Mouse (Mus musculus) forebrain, embryonic 14.5 days (tissue): ENCODE results near the gene H3f3a. TPM values are rescaled to one million over a fixed set of nuclear protein-coding genes. Genes with fewer than 3 reads are reported as not detected.

ENCODE experiments used
- ATAC-seq: fragments of 200-750 bp; cut with Nextera tagmentation; 2 replicates; pipeline ENCODE4 v1.8.0; 2017; ENCODE audit warnings: mild to moderate bottlenecking, moderate library complexity
- DNase-seq: peaks from one replicate; pipeline ENCODE4 v3.0.0-alpha.2; 2015; ENCODE audit warnings: low spot score
- H3K27ac ChIP-seq: fragments of 300-500 bp; sonication (generic); 2 replicates; pipeline ENCODE4 v1.5.1; 2014; ENCODE audit warnings: low read depth, mild to moderate bottlenecking, control low read depth, low read length, moderate library complexity
- H3K27me3 ChIP-seq: fragments of 300-500 bp; sonication (generic); replicated peaks from 2 replicates; pipeline ENCODE4 v1.6.1; 2014; ENCODE audit warnings: low read length, control low read depth, mixed read lengths; ENCODE audit not compliant: control insufficient read depth, insufficient read depth
- H3K36me3 ChIP-seq: fragments of 300-500 bp; sonication (generic); 2 replicates; pipeline ENCODE4 v1.6.1; 2014; ENCODE audit warnings: low read length, control low read depth; ENCODE audit not compliant: control insufficient read depth, insufficient read depth
- H3K4me1 ChIP-seq: fragments of 300-500 bp; sonication (generic); 2 replicates; pipeline ENCODE4 v1.6.1; 2014; ENCODE audit warnings: antibody characterized with exemption, low read length, control low read depth; ENCODE audit not compliant: control insufficient read depth, insufficient read depth
- H3K4me2 ChIP-seq: fragments of 300-500 bp; sonication (generic); 2 replicates; pipeline ENCODE4 v1.6.1; 2014; ENCODE audit warnings: mild to moderate bottlenecking, control low read depth, low read length
- H3K4me3 ChIP-seq: fragments of 300-500 bp; sonication (generic); 2 replicates; pipeline ENCODE4 v1.5.1; 2014; ENCODE audit warnings: low read depth, low read length, control low read depth
- H3K9ac ChIP-seq: fragments of 300-500 bp; sonication (generic); 2 replicates; pipeline ENCODE4 v1.6.1; 2014; ENCODE audit warnings: mild to moderate bottlenecking, low read length, control low read depth, moderate library complexity
- H3K9me3 ChIP-seq: fragments of 300-500 bp; sonication (generic); replicated peaks from 2 replicates; pipeline ENCODE4 v1.6.1; 2016; ENCODE audit warnings: low read length, control low read depth, mixed read lengths; ENCODE audit not compliant: control insufficient read depth
- WGBS: fragments of 180-500 bp; shearing (Covaris S2); extraction: QIAGEN DNeasy Blood & Tissue Kit; methylation state at CpG from one replicate; pipeline ENCODE4 v1.1.7; 2014; 5-methylcytosine and 5-hydroxymethylcytosine counted together
- polyA plus RNA-seq: library from polyadenylated mRNA; unstranded; fragments of >200 nt; fragmentation: Nextera tagmentation; extraction: Ambion mirVana; gene quantifications from 2 replicates; pipeline ENCODE4 v1.2.1, GENCODE M21; 2014

Gene H3f3a
- polyA plus RNA-seq, 1 experiment from 2014 or later = 4,992 TPM

GRCm38 (mm10) chr1:180763828-180764227 lies 49.9 kb downstream of the H3f3a start:
- peak overlapping the region; percentile 30 for H3K4me3 ChIP-seq
- H3K36me3 ChIP-seq = no peaks in the 10 kb centered on the region
- no peak overlapping the region for H3K27ac ChIP-seq
- no peaks in the 10 kb centered on the region; the same call in 1 of the 2 replicates for H3K27me3 ChIP-seq
- ATAC-seq = peak; percentile 86
- DNase-seq = peak; percentile 94
- H3K4me2 ChIP-seq = peak overlapping the region; percentile 69
- under 1% methylated on average over 11 of the region's 11 CpGs for WGBS
- H3K9me3 ChIP-seq = no peaks in the 10 kb centered on the region
- peak overlapping the region; percentile 58 for H3K9ac ChIP-seq
- H3K4me1 ChIP-seq = peaks cover 10% of the 10 kb centered on the region; the same call in 1 of the 2 replicates

GRCm38 (mm10) chr1:180763307-180763706 lies 50.4 kb downstream of the H3f3a start:
- 7% methylated on average over 14 of the region's 14 CpGs for WGBS
- no peak for DNase-seq
- Histone ChIP-seq H3K9ac (peak overlapping the region; percentile 58), H3K9me3 (no peaks in the 10 kb centered on the region), H3K4me3 (peak overlapping the region; percentile 30), H3K4me2 (peak overlapping the region; percentile 69), H3K4me1 (peaks cover 6% of the 10 kb centered on the region; the same call in 1 of the 2 replicates), H3K27me3 (no peaks in the 10 kb centered on the region; the same call in 1 of the 2 replicates), H3K36me3 (no peaks in the 10 kb centered on the region), H3K27ac (no peak overlapping the region)
- ATAC-seq = peak; percentile 29; the same call in 1 of the 2 replicates

- H3K4me3 ChIP-seq = no peak overlapping the region
- no peaks in the 10 kb centered on the region for H3K9me3 ChIP-seq
- no peak overlapping the region for H3K27ac ChIP-seq
- H3K9ac ChIP-seq = no peak overlapping the region
- DNase-seq (no peak), ATAC-seq (no peak)
- peaks cover 4% of the 10 kb centered on the region; the same call in 1 of the 2 replicates for H3K4me1 ChIP-seq
- no peak overlapping the region for H3K4me2 ChIP-seq
- 85% methylated on average over 8 of the region's 8 CpGs for WGBS
- H3K36me3 ChIP-seq = no peaks in the 10 kb centered on the region
- H3K27me3 ChIP-seq = no peaks in the 10 kb centered on the region; the same call in 1 of the 2 replicates
Observed at GRCm38 (mm10) chr1:180762679-180763078, 51.1 kb downstream of the H3f3a start.

GRCm38 (mm10) chr1:180762180-180762579 lies 51.6 kb downstream of the H3f3a start:
- H3K4me3 ChIP-seq = no peak overlapping the region
- 0 out of 2 replicates have a peak, but pooled peaks cover 2% of the 10 kb centered on the region for H3K4me1 ChIP-seq
- no peak overlapping the region for H3K9ac ChIP-seq
- no peak overlapping the region for H3K27ac ChIP-seq
- H3K4me2 ChIP-seq = no peak overlapping the region
- no peaks in the 10 kb centered on the region for H3K9me3 ChIP-seq
- ATAC-seq (no peak), DNase-seq (no peak)
- H3K36me3 ChIP-seq = no peaks in the 10 kb centered on the region
- no peaks in the 10 kb centered on the region; the same call in 1 of the 2 replicates for H3K27me3 ChIP-seq
- 87% methylated on average over 11 of the region's 11 CpGs for WGBS

GRCm38 (mm10) chr1:180757956-180758520 lies 55.7 kb downstream of the H3f3a start:
- Histone ChIP-seq H3K27ac (no peak overlapping the region), H3K4me2 (no peak overlapping the region), H3K36me3 (peaks cover 16% of the 10 kb centered on the region), H3K4me1 (no peaks in the 10 kb centered on the region), H3K4me3 (no peak overlapping the region), H3K9ac (no peak overlapping the region), H3K27me3 (no peaks in the 10 kb centered on the region; the same call in 1 of the 2 replicates), H3K9me3 (no peaks in the 10 kb centered on the region)
- DNase-seq = no peak
- WGBS = 93% methylated on average over 7 of the region's 7 CpGs
- ATAC-seq = no peak

GRCm38 (mm10) chr1:180757252-180757955 lies 56.3 kb downstream of the H3f3a start:
- WGBS = 89% methylated on average over 3 of the region's 3 CpGs

GRCm38 (mm10) chr1:180756711-180757110 lies 57.0 kb downstream of the H3f3a start:
- Histone ChIP-seq H3K4me3 (no peak overlapping the region), H3K9me3 (no peaks in the 10 kb centered on the region), H3K27me3 (no peaks in the 10 kb centered on the region), H3K27ac (no peak overlapping the region), H3K4me2 (no peak overlapping the region), H3K9ac (no peak overlapping the region), H3K36me3 (peaks cover 30% of the 10 kb centered on the region), H3K4me1 (no peaks in the 10 kb centered on the region)
- no peak for ATAC-seq
- WGBS = 93% methylated on average over 2 of the region's 2 CpGs
- no peak for DNase-seq

More at GRCm38 (mm10) chr1:180757252-180757955, 56.3 kb downstream of the H3f3a start:
- ATAC-seq = no peak
- no peak for DNase-seq
- Histone ChIP-seq H3K27me3 (no peaks in the 10 kb centered on the region), H3K9me3 (no peaks in the 10 kb centered on the region), H3K9ac (no peak overlapping the region), H3K27ac (no peak overlapping the region), H3K4me1 (no peaks in the 10 kb centered on the region), H3K4me3 (no peak overlapping the region), H3K4me2 (no peak overlapping the region), H3K36me3 (peaks cover 23% of the 10 kb centered on the region)

- Histone ChIP-seq H3K4me3 (no peak overlapping the region), H3K9ac (no peak overlapping the region), H3K4me2 (no peak overlapping the region), H3K27me3 (no peaks in the 10 kb centered on the region), H3K27ac (no peak overlapping the region), H3K4me1 (no peaks in the 10 kb centered on the region), H3K36me3 (peaks cover 39% of the 10 kb centered on the region), H3K9me3 (no peaks in the 10 kb centered on the region)
- WGBS = 92% methylated on average over 8 of the region's 8 CpGs
- DNase-seq = no peak
- no peak for ATAC-seq
Observed at GRCm38 (mm10) chr1:180754376-180754775, 59.4 kb downstream of the H3f3a start.

GRCm38 (mm10) chr1:180752115-180752514 lies 61.6 kb downstream of the H3f3a start:
- H3K36me3 ChIP-seq = peaks cover 59% of the 10 kb centered on the region
- H3K27ac ChIP-seq = no peak overlapping the region
- 93% methylated on average over 11 of the region's 11 CpGs for WGBS
- no peaks in the 10 kb centered on the region for H3K27me3 ChIP-seq
- ATAC-seq (no peak), DNase-seq (no peak)
- H3K9ac ChIP-seq = no peak overlapping the region
- H3K4me2 ChIP-seq = no peak overlapping the region
- H3K9me3 ChIP-seq = no peaks in the 10 kb centered on the region
- H3K4me1 ChIP-seq = no peaks in the 10 kb centered on the region
- no peak overlapping the region for H3K4me3 ChIP-seq
